Mouse (Mus musculus) bone marrow macrophage, adult 2 months (primary cell): Measurements from ENCODE around the gene Ndufa4. TPM values are rescaled to one million over a fixed set of nuclear protein-coding genes. Genes with fewer than 3 reads are reported as not detected.

ENCODE experiments used
- H3K27ac ChIP-seq: 2 replicates; pipeline ENCODE4 v1.5.1; 2012; ENCODE audit warnings: low read depth, low read length; ENCODE audit not compliant: insufficient read depth
- H3K4me1 ChIP-seq: 2 replicates; pipeline ENCODE4 v1.6.1; 2012; ENCODE audit warnings: low read length; ENCODE audit not compliant: control insufficient read depth, insufficient read depth
- H3K4me3 ChIP-seq: 2 replicates; pipeline ENCODE4 v1.5.1; 2012; ENCODE audit warnings: mild to moderate bottlenecking, low read length, moderate library complexity; ENCODE audit not compliant: insufficient read depth
- CTCF ChIP-seq: IDR thresholded peaks from 2 replicates; pipeline ENCODE4 v1.5.1; 2012; ENCODE audit warnings: low read depth, mild to moderate bottlenecking, low read length, moderate library complexity
- POLR2A ChIP-seq: IDR thresholded peaks from 2 replicates; pipeline ENCODE4 v1.6.1; 2012; ENCODE audit warnings: mild to moderate bottlenecking, low read depth, low read length, borderline replicate concordance
- polyA plus RNA-seq: library from polyadenylated mRNA; stranded (reverse); fragments of >200 nt; gene quantifications from 2 replicates; pipeline ENCODE4 v1.2.4, GENCODE M21; 2012; ENCODE audit not compliant: missing spikeins, insufficient read depth, insufficient read length

Gene Ndufa4
- 363 and 408 TPM in 2 replicates for polyA plus RNA-seq

DNA sequence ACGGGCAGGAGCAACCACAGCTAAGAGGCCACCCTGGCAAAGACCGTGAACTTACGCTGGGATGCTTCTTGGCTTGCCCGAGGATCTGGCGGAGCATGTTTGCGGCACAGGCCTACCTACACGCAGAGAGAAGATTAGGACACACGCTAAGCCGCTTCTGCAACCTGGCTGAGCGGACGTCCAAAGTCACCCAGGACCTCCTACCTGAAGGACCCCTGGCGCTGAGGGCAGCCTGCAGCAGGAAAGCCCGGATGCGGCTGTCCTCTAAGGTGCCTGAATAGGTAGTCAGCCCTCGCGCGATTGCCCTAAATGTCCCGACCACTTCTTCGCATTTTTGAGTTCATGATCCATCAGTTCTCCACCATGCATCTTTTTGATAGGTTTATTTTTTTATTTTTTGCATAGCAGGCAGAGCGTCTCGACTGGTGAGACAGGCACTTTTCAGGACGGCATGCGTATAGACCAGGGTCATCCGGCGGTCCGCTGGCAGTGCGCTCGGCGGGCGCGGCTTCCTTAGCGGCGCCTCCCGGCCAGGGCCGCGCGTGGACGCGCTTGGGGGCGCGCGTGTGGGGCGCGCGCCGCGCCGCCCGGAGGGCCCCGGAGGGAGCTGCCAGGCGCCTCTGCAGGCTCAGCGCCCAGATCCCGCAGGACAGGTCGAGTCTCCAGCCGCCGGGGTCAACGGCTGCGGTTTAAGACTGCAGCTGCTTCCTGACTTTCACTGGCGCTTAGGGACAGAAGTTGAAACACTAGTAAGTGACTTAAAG, at the start of gene Ndufa4, which contains the start of gene Phf14:
Gene Ndufa4, minus strand, starts transcription at position 229 of the 764 bp plus-strand sequence.
Gene Phf14, plus strand, starts transcription at position 541 of the 764 bp plus-strand sequence.
- TF ChIP-seq POLR2A (peak; percentile 75), CTCF (no peak)
- peaks cover 11% of the 10 kb centered on the region for H3K4me1 ChIP-seq
- H3K4me3 ChIP-seq = peak within 1 kb of the TSS; percentile 85
- H3K27ac ChIP-seq = peak within 1 kb of the TSS; percentile 76

DNA sequence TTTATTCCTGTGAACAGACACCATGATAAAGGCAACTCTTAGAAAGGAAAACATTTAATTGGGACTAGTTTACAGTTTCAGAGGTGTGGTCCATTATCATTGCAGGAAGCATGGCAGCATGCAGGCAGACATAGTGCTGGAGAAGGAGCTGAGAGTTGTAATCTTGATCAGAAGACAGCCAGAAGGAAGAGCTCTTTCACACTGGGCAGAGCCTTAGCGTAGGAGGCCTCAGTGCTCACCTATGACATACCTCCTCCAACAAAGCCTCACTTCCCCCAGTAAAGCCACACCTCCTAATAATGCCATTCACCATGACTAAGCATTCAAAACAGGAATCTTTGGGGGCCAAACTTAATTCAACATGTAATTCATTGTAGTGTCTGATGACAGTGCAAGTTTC, 40.8 kb upstream of the Ndufa4 start:
- Histone ChIP-seq H3K4me3 (no peak overlapping the region), H3K4me1 (peaks cover 3% of the 10 kb centered on the region; the same call in 1 of the 2 replicates), H3K27ac (no peak overlapping the region)
- no peak for TF ChIP-seq CTCF
- no peak for TF ChIP-seq POLR2A

DNA sequence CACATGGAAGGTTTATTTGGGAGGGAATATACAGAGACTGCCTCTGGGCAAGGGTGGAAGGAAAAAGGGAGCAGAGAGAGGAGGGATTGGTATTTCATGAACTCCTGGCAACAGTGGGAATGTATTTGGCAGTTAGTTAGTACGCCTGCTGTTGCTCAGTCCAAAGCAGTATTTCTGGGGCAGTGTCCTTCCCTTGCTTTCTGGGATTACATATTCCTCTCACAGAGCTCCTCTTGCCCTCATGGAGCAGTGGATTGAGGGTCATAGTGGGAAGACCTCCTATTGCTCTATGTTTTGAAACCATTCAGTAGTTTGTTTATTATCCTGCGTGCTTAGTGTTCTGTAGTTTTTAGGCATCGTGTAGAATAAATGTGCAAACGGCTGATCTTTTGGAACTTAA, 34.8 kb upstream of the Ndufa4 start:
- TF ChIP-seq POLR2A (no peak), CTCF (no peak)
- Histone ChIP-seq H3K27ac (no peak overlapping the region), H3K4me3 (no peak overlapping the region), H3K4me1 (no peaks in the 10 kb centered on the region)

DNA sequence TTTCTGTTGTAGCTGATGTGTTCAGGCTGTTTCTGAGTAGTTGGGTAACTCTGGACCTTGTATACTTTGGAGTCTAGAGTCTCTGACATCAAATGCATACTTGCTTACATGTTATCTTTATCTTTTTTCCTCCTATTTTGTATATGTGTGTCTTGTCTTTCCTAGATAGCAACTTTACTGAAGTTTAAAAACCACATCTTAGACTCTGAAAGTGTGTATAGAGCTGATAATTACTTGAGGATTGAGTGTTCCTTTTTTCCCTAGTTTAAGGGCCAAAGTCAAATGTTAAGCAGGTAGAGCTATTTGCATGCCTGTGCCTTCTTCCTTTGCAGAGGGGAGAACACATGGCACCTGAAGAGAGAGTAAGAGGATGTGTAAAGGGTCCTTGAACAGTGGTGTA, 33.6 kb upstream of the Ndufa4 start:
- no peaks in the 10 kb centered on the region for H3K4me1 ChIP-seq
- H3K4me3 ChIP-seq = no peak overlapping the region
- no peak overlapping the region for H3K27ac ChIP-seq
- no peak for TF ChIP-seq POLR2A
- TF ChIP-seq CTCF = no peak

DNA sequence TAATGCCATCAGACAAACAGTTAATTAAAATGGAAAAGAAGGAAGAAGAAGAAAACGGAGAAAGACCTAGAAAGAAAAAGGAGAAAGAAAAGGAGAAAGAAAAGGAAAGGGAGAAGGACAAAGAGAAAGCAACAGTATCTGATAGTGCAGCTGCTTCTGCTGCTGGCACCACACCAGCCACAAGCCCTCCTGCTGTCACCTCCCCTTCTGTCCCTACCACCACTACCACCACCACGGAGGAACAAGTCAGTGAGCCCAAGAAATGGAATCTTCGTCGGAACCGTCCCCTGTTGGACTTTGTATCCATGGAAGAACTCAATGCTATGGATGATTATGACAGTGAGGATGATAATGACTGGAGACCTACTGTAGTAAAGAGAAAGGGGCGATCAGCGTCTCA, 26.1 kb upstream of the Ndufa4 start:
- H3K27ac ChIP-seq = no peak overlapping the region
- TF ChIP-seq CTCF (no peak), POLR2A (no peak)
- no peak overlapping the region for H3K4me3 ChIP-seq
- no peaks in the 10 kb centered on the region for H3K4me1 ChIP-seq

DNA sequence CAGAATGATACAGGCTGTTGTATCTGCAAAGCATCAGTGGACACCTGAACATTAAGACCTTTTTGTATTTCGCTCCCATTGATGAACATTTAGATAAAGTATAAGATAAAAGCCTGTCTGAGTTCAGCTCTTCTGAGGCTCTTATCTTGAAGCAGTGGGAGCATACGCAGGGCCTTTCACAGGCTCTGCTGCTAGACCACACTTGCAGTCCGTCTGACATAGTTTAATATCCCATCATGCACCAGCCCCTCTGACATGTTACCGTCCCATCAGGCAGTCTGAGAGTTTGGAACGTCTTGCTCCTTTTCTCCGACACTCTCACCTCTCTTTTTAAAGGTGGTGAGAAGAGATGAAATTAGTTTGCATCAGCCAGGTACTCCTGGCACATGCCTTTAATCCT, 20.2 kb upstream of the Ndufa4 start:
- no peak overlapping the region for H3K27ac ChIP-seq
- H3K4me3 ChIP-seq = no peak overlapping the region
- 0 out of 2 replicates have a peak, but pooled peaks cover 2% of the 10 kb centered on the region for H3K4me1 ChIP-seq
- TF ChIP-seq POLR2A = no peak
- TF ChIP-seq CTCF = no peak

DNA sequence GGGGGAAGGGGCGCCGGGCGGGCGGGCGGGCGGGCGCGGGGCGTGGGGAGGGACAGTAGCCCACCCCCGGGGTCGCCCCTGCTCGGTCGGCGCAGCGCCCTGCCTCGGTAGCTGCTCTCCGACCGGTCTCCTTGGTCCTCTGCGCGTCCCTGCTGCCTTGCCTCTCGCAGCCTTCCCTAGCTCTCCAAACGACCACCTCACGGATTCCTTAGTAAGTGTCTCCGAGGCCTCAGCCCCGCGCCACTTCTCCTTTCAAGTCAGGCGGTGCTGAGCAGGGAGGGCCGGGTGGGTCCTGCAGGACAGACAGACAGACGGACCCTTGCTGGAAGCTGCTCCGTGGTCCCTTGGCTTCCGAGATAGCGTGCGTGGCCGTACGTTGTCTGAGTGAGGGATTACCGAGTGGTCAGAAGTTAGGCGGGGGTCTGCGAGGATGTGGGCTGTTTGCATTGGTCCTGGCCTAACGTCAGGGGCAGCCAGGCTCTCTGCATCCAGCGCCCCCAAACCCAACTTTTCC, 18.8 kb upstream of the Ndufa4 start:
- H3K27ac ChIP-seq = peak overlapping the region; percentile 83
- TF ChIP-seq POLR2A (no peak), CTCF (no peak)
- H3K4me1 ChIP-seq = 0 out of 2 replicates have a peak, but pooled peaks cover 2% of the 10 kb centered on the region
- H3K4me3 ChIP-seq = peak overlapping the region; percentile 85

DNA sequence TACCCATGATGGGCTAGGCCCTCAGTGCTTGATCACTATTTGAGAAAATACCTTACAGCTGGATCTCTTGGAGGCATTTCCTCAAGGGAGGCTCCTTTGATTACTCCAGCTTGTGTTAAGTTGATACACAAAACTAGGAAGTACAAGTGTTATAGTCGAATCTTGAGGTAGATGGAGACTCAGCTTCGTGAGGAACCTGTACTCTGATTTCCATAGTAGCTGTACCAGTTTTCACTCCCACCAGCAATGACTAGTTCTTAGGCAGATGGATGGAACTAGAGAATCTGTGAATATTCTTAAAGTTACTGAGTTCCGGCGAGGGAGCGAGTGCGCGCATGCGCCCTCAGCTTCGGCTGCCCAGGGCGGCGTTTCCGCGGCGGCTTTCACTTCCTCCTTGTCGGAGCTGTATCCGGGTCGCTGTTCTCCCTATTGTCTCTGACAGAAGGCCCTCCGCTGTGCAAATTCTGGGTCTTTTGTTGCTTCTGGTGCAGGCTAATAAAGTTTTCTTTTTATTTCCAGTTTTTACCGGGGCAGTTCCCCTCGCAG, 18.3 kb upstream of the Ndufa4 start:
- Histone ChIP-seq H3K27ac (peak overlapping the region; percentile 83), H3K4me3 (peak overlapping the region; percentile 85), H3K4me1 (0 out of 2 replicates have a peak, but pooled peaks cover 2% of the 10 kb centered on the region)
- TF ChIP-seq CTCF (no peak), POLR2A (no peak)

DNA sequence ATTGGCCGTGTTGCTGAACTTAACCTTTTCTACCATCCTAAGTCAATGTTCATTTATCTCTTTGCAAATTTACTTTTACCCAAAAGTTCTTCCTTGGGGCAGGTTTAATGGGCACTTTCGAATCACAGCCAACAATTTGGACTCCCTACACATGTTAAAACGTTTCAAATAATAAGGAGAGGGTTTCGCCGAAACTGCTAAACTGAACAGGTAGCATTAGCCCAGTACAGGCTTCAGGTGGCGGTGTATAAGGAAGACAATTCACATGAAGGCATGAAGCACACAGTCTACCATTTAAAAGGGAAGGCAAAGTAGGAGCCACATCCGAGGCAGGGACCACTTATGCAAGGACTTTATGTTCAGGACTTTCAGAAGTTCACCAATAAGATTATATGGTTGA, 873 bp upstream of the Ndufa4 start:
- H3K27ac ChIP-seq = no peak overlapping the region

DNA sequence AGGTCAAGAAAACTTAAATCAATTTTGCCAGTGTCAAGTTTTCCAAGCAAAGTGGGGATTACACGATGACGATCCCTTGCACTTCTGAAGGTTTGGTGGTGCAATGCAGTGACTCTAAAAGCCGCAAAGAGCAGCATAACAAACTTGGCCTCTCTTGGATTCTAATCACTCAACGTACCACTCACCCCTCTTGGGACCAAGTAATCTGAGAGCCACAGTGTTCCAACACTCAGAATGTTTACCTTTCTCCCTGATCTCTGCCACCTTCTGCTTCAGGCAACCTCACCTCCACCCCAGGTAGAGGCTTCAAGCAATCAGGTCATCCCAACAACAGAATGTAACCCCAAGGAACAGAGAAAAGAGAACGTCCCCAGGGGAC, 418 bp downstream of the Ndufa4 start:
- Histone ChIP-seq H3K27ac (peak overlapping the region; percentile 56), H3K4me3 (peak overlapping the region; percentile 85), H3K4me1 (peaks cover 11% of the 10 kb centered on the region)
- TF ChIP-seq CTCF (no peak), POLR2A (no peak)

More for the DNA sequence above, 873 bp upstream of the Ndufa4 start:
- peak overlapping the region; percentile 66 for H3K4me3 ChIP-seq
- no peak for TF ChIP-seq CTCF
- no peak for TF ChIP-seq POLR2A
- peaks cover 9% of the 10 kb centered on the region for H3K4me1 ChIP-seq
